Mouse (Mus musculus) stomach, postnatal 0 days (tissue): ENCODE measurements at regions not wholly inside any gene's neighbourhood (a gene's known extent, or its start where the extent isn't known, plus 50 kb on each side); places are given as distances from the start of the nearest gene placed in this dataset.

Experiments used
- CTCF ChIP-seq: IDR thresholded peaks from 2 replicates; pipeline ENCODE4 v1.5.1; 2016; ENCODE audit warnings: antibody characterized with exemption, low read depth, mild to moderate bottlenecking, moderate library complexity
- EP300 ChIP-seq: optimal IDR thresholded peaks from 2 replicates; pipeline ENCODE3; 2016; ENCODE audit warnings: antibody characterized with exemption

DNA sequence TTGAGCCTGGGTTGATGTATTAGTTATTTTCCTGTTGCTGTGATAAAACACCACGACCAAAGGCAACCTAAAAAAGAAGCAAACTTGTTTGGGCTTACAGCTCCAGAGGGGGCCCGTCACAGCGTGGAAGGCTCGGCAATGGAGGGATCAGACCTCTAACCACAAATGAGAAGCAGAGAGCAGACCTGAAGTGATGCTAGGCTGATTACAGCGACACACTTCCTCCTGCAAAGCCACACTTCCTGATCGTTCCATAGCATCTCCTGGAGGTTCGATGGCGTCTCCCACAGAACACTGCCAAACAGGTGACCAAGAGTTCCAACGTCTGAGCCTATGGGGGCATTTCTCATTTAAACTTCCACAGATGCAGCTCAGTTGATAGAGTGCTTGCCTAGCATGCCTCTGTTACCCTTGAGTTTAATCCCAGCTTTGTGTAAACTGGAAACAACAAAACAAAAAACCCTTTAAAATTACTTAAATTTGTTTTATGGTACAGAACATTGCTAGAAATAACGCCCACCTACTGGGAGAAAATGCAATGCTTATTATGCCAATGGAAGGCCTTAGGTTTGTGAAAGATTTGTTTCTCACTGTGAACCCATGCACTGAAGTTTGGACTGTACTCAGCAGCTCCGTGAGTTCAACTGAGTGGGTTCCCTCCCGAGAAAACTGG lies 87.2 kb upstream of the Xpo1 start:
- TF ChIP-seq CTCF (no peak), EP300 (no peak)
